Mouse (Mus musculus) heart, postnatal 0 days (tissue): ENCODE measurements around the gene Dcx. TPM values are rescaled to one million over a fixed set of nuclear protein-coding genes. Genes with fewer than 3 reads are reported as not detected.

Source experiments
- ATAC-seq: fragments of 200-750 bp; cut with Nextera tagmentation; 2 replicates; pipeline ENCODE4 v1.8.0; 2017; ENCODE audit warnings: low read depth, moderate number of reproducible peaks, moderate library complexity; ENCODE audit not compliant: insufficient read depth
- DNase-seq: peaks from one replicate; pipeline ENCODE4 v3.0.0-alpha.2; 2016; ENCODE audit warnings: low spot score
- H3K27ac ChIP-seq: fragments of 300-500 bp; sonication (generic); 2 replicates; pipeline ENCODE4 v1.5.1; 2014; ENCODE audit warnings: low read depth, mild to moderate bottlenecking
- H3K27me3 ChIP-seq: fragments of 300-500 bp; sonication (generic); 2 replicates; pipeline ENCODE4 v1.6.1; 2014; ENCODE audit warnings: low read length, mixed read lengths; ENCODE audit not compliant: control insufficient read depth, insufficient read depth
- H3K36me3 ChIP-seq: fragments of 300-500 bp; sonication (generic); replicated peaks from 2 replicates; pipeline ENCODE4 v1.6.1; 2014; ENCODE audit warnings: low read length, mixed read lengths; ENCODE audit not compliant: control insufficient read depth, insufficient read depth
- H3K4me1 ChIP-seq: fragments of 300-500 bp; sonication (generic); 2 replicates; pipeline ENCODE4 v1.6.1; 2014; ENCODE audit warnings: antibody characterized with exemption; ENCODE audit not compliant: control insufficient read depth, insufficient read depth
- H3K4me2 ChIP-seq: fragments of 300-500 bp; sonication (generic); 2 replicates; pipeline ENCODE4 v1.6.1; 2014; ENCODE audit warnings: low read depth, mild to moderate bottlenecking, low read length, moderate library complexity
- H3K4me3 ChIP-seq: fragments of 300-500 bp; sonication (generic); 2 replicates; pipeline ENCODE4 v1.5.1; 2014; ENCODE audit warnings: low read depth, low read length
- H3K9ac ChIP-seq: fragments of 300-500 bp; sonication (generic); replicated peaks from 2 replicates; pipeline ENCODE4 v1.6.1; 2014; ENCODE audit warnings: low read depth, low read length, mixed read lengths
- H3K9me3 ChIP-seq: fragments of 300-500 bp; sonication (generic); replicated peaks from 2 replicates; pipeline ENCODE4 v1.6.1; 2016; ENCODE audit warnings: low read length; ENCODE audit not compliant: control insufficient read depth
- CTCF ChIP-seq: IDR thresholded peaks from 2 replicates; pipeline ENCODE4 v1.5.1; 2016; ENCODE audit warnings: antibody characterized with exemption, control low read depth, low read depth
- EP300 ChIP-seq: IDR thresholded peaks from 2 replicates; pipeline ENCODE4 v1.6.1; 2016; ENCODE audit warnings: antibody characterized with exemption, low read depth
- WGBS: fragments of 180-500 bp; shearing (Covaris S2); extraction: QIAGEN DNeasy Blood & Tissue Kit; methylation state at CpG from one replicate; pipeline ENCODE4 v1.1.7; 2014; 5-methylcytosine and 5-hydroxymethylcytosine counted together
- microRNA-seq: library from miRNA; unstranded; fragments of <30 nt; microRNA quantifications from one replicate; pipeline ENCODE4, GENCODE M21; 2016
- polyA plus RNA-seq: library from polyadenylated mRNA; unstranded; fragments of >200 nt; fragmentation: Nextera tagmentation; extraction: Ambion mirVana; gene quantifications from 2 replicates; pipeline ENCODE4 v1.2.1, GENCODE M21; 2015
- total RNA-seq: library from RNA; depleted of rRNA; stranded (reverse); fragments of >200 nt; gene quantifications from 2 replicates; pipeline ENCODE4 v1.2.3, GENCODE M21; 2014; ENCODE audit warnings: low replicate concordance; rRNA removed

Gene Dcx
- total and polyA plus RNA-seq, 2 experiments from 2014 or later, result 0.05 TPM; not detected in 1

DNA sequence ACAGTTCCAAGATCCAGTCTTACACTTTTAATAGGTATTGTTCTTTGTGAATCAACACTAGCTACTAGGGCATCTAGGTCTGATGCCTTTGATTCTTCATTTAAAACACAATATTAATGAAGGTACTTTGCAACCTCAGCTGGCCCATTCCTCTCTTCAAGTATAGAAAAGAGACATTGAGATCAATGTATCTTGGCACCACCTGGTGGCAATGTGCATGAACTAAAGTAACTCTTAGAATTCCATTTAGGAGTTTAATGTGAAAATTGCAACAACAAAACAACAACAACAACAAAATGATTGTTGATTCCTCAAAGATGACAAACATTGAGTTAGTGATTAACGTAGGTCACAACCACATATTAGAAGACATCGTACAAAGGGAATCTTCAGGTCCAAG, 114.2 kb downstream of the Dcx start:
- no peaks in the 10 kb centered on the region for H3K27me3 ChIP-seq
- no peak for DNase-seq

DNA sequence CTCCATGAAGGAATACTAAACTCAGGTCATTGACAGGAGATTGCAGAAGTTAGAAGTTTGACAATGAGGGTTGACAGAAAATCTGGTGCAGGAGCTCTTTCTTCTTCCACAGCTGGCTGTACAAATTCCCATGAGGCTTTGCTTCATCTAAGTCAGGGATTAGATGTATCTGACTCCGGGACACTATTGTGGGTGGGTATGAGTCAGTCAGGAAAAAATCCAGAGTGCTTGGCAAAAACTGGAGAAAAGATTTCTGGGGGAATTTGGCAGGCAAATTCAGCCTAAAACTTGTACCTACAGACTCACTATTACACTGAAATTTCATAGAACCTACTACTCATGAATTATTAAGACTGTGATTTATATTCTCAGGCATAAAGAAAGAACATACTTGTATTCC, 117.2 kb downstream of the Dcx start:
- TF ChIP-seq CTCF (no peak), EP300 (no peak)
- 62% methylated on average over 1 of the region's 1 CpGs for WGBS
- Histone ChIP-seq H3K4me2 (no peak overlapping the region), H3K9ac (no peak overlapping the region), H3K4me3 (no peak overlapping the region), H3K36me3 (no peaks in the 10 kb centered on the region), H3K27ac (no peak overlapping the region), H3K9me3 (no peaks in the 10 kb centered on the region), H3K27me3 (no peaks in the 10 kb centered on the region), H3K4me1 (no peaks in the 10 kb centered on the region)
- no peak for DNase-seq
- ATAC-seq, result no peak

More for the DNA sequence above, 114.2 kb downstream of the Dcx start:
- Histone ChIP-seq H3K9ac (no peak overlapping the region), H3K27ac (no peak overlapping the region), H3K36me3 (no peaks in the 10 kb centered on the region), H3K4me3 (no peak overlapping the region), H3K4me2 (no peak overlapping the region), H3K9me3 (no peaks in the 10 kb centered on the region), H3K4me1 (no peaks in the 10 kb centered on the region)
- no peak for ATAC-seq
- WGBS, result 88% methylated on average over 2 of the region's 2 CpGs
- TF ChIP-seq CTCF (peak; percentile 26), EP300 (no peak)

Small RNA genes within 50 kb of the gene (microRNA-seq; reads per million reads assigned to microRNA genes)
- not detected for gene Gm47298

Other genes starting within 250 kb of the Dcx start
- gene Capn6, start 105.9 kb downstream of the Dcx start, total RNA-seq, result 39.6 and 48.5 TPM in 2 replicates
- 31.2 and 33.5 TPM in 2 replicates for gene Capn6, start 105.9 kb downstream of the Dcx start, polyA plus RNA-seq
- not detected in 2 replicates for gene A730046J19Rik, start 220.4 kb upstream of the Dcx start, total RNA-seq
- gene A730046J19Rik, start 220.4 kb upstream of the Dcx start, polyA plus RNA-seq, result 0.23 and 0.34 TPM in 2 replicates